Mouse (Mus musculus) frontal cortex, postnatal 36 days (tissue): ENCODE measurements around the gene Abhd5.

Source experiments
- DNase-seq, 2 experiments: peaks; one replicate each; pipeline ENCODE4 v3.0.0; 2022; ENCODE audit warnings: low spot score in 2 of 2

Gene Abhd5

GRCm38 (mm10) chr9:122410437-122411175 lies 59.2 kb downstream of the Abhd5 start:
- DNase-seq = peak; percentile 24 to 58

- no peak for DNase-seq
These were observed 63.2 kb downstream of the Abhd5 start for GRCm38 (mm10) chr9:122414648-122415047.

GRCm38 (mm10) chr9:122415056-122415775 lies 63.8 kb downstream of the Abhd5 start:
- DNase-seq = no peak

DNA sequence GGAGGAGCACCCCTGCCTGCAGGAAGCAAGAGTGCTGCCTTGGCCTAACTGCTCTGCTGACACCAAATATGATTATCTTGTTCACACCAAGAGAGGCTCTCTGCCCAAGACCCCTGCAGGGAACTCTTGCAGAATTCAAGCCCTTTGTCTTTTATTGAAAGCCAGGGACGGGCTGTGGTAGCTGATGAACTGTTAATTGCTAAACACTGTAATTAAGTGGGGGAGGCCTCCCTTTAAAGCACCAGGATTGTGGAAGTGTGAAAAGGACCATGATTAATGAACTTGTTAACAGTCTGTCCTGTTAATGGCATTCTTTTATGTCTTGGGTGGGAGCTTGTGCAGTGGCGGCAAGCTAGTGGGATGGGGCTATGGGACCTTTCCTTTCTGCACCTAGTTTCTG lies 65.2 kb downstream of the Abhd5 start:
- no peak for DNase-seq

DNA sequence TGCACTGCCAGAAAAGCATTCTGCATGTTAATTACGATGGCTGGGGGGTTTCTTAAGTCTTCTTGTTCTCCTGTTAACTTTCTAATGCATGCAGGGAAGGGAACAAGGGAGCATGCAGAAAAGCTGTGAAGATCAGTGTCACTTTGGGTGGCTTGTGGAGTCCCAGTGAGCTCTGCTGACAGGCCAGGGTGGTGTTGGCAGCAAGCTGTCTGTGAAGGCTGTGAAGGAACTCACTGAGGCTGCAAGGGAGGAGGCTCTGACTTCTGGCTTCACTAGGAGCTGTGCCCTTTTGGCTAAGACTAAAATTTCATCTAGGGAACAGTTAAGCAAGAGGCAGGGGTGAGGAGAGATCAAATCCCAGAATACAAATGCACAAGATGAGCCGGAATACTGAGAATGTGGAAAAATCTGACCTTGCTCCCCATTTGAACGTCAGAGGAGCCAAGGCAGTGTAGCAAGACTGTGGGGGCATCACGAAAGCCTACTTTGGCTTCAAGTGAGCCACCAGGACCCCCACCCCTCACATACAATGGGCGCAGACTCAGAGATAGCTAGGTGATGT lies 68.9 kb downstream of the Abhd5 start:
- no peak for DNase-seq

GRCm38 (mm10) chr9:122420772-122421764 lies 69.7 kb downstream of the Abhd5 start:
- DNase-seq = peak; percentile 82 to 87

GRCm38 (mm10) chr9:122421911-122422310 lies 70.5 kb downstream of the Abhd5 start:
- DNase-seq = peak; percentile 30 to 57

DNA sequence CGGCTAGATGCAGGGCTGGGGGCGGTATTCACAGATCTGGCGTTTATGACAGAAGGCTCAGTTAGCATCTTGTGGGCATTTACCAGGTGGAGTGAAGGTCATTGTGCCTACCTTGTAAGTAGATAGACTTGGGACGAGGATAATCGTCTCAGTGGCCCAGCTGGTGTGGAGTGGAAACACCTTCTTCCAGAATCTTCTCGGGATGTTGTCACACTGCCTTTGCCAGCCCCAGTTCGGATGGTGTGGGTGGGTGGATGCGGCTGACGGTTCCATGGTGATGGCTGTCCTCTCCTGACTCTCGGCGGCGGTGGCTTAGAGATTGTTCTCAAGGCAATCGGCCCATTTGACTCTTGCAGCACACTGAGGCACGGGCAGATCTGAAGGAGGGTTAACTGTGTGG lies 71.3 kb downstream of the Abhd5 start:
- DNase-seq = peak; percentile 66 to 71

DNA sequence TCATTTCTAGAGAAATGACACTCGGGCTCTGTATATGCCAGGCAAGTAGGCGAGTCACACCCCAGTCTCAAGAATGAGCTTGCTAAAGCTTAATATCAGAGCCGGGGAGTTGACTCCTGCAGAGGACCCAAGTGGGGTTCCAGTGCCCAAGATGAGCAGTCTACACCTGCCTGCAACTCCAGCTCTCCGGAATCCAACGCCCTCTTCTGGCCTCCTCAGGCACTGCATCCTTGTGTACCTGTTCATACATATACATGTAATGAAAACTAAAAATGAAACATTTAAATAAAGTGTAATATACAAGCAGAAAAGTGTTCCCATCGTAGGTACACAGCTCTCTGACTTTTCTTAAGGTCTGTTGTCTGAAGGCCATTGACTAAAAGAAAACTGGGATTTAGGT lies 71.7 kb downstream of the Abhd5 start:
- DNase-seq = no peak

DNA sequence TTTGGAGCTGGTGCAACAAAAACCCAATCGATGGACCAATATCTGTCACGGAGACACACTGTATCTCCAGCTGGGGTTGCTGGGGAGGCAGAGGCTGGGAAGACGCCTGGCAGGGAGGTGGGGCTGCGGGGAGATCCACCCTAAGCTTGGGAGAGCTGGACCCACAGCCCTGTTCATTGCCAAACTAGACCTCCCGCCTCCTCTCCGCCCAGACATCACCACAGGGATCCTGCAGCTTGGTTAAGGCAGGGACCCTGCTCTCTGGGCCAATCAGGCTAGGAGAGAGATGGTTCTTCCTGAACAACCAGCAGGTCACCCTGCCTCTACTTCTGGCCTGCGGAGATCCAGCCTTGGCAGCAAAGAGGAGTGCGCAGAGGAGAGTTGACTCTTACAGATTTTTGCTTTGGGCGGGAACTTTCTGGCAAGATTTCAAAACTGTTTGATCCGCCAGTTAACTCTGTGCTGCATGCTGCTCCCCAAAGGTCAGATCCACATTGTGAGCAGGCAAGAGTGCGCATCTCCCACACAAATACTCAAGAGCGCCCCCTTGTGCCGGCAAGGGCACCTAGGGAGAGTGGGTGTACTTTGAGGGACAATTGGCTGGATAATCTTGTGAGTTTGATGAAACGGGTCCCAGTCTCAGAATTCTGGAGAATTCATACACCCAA lies 73.7 kb downstream of the Abhd5 start:
- no peak for DNase-seq

DNA sequence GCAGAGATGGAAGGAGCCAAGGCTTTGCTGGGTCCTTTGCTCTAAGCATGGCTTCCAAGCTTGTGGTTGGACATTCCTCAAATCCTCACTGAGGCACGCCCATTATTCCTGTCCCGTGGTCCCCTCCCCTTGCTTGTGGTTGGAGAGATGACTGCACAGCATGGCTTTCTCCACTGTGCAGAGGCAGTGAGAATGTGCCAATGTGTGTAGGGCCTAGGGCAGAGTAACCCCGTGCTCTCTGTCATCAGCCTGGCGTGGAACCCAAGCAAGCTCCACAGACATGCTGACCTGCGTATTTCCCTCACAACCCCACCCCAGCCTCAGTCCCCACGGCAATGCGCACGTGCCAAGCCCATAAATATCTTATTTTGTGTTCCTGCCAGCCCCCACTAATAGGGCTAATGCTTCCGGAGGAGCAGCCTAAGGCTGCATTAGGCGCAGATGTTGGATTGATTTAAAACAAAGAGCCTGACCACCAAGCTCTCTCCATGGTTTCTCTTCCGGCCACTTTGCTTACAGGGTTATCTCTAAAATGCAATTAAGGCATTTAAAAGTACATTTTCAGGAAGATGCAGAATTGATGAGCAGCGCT lies 77.7 kb downstream of the Abhd5 start:
- no peak for DNase-seq

- no peak for DNase-seq
These were observed 78.3 kb downstream of the Abhd5 start for GRCm38 (mm10) chr9:122429685-122430084.
